Mouse (Mus musculus) testis, adult 2 months (tissue): ENCODE measurements around the gene Dnajc22.

ENCODE experiments used
- CTCF ChIP-seq: fragments of 200-500 bp; IDR thresholded peaks from 2 replicates; pipeline ENCODE4 v1.5.1; 2012; ENCODE audit warnings: low read depth, mild to moderate bottlenecking, inconsistent platforms, low read length, moderate library complexity; ENCODE audit not compliant: control insufficient read depth, insufficient read depth, insufficient replicate concordance
- POLR2A ChIP-seq: fragments of 200-500 bp; IDR thresholded peaks from 2 replicates; pipeline ENCODE4 v1.6.1; 2012; ENCODE audit warnings: low read depth, mild to moderate bottlenecking, inconsistent platforms, low read length, moderate library complexity; ENCODE audit not compliant: control insufficient read depth

DNA sequence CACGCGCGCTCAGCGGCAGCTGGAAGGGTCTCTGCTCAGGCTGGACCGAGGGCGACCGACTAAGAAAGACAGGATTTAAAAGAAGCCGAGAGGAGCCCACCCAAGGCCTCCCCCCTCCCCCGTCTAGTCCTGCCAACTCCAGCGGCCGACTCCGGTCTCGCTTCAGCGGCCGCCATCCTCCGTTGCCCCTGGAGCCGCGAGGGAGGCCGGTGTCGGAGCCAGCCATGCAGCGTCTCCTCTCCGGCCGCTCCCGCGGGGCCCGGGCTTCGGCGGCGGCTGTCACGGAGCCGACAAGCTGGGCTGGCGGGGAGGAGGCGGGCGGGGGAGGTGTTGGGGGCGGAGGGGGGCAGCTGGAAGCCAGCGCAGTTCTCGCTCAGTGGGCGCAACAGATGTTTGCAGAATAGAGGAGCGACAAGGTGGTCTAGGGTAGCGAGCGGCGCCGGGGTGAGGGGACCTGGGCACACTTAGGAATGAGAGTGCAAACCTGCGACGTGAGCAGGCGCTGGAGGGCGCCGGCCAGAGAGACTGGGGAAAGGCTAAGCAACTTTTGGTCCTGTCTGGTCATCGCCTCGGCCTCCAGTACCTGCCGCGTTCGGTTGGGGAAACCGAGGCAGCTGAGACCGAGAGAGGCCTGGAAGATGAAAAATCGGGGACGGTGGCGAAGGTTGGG lies 4.0 kb downstream of the Dnajc22 start:
- no peak for TF ChIP-seq CTCF
- TF ChIP-seq POLR2A = no peak
